Mouse (Mus musculus) heart, embryonic 12.5 days (tissue): ENCODE results near the gene Cldn24. TPM values are rescaled to one million over a fixed set of nuclear protein-coding genes. Genes with fewer than 3 reads are reported as not detected.

Experiments
- ATAC-seq: fragments of 200-750 bp; cut with Nextera tagmentation; 2 replicates; pipeline ENCODE4 v1.8.0; 2017; ENCODE audit warnings: moderate TSS enrichment, moderate library complexity; ENCODE audit not compliant: insufficient number of reproducible peaks, low FRiP score
- H3K27ac ChIP-seq: fragments of 300-500 bp; sonication (generic); 2 replicates; pipeline ENCODE4 v1.5.1; 2016; ENCODE audit warnings: mild to moderate bottlenecking, moderate library complexity; ENCODE audit not compliant: poor library complexity, severe bottlenecking
- H3K27me3 ChIP-seq: fragments of 300-500 bp; sonication (generic); replicated peaks from 2 replicates; pipeline ENCODE4 v1.6.1; 2016; ENCODE audit warnings: mild to moderate bottlenecking, moderate library complexity
- H3K36me3 ChIP-seq: fragments of 300-500 bp; sonication (generic); 2 replicates; pipeline ENCODE4 v1.6.1; 2016; ENCODE audit warnings: mild to moderate bottlenecking, moderate library complexity
- H3K4me1 ChIP-seq: fragments of 300-500 bp; sonication (generic); replicated peaks from 2 replicates; pipeline ENCODE4 v1.6.1; 2016; ENCODE audit warnings: mild to moderate bottlenecking
- H3K4me2 ChIP-seq: fragments of 300-500 bp; sonication (generic); 2 replicates; pipeline ENCODE4 v1.6.1; 2016; ENCODE audit warnings: mild to moderate bottlenecking, moderate library complexity
- H3K4me3 ChIP-seq: fragments of 300-500 bp; sonication (generic); 2 replicates; pipeline ENCODE4 v1.5.1; 2016; ENCODE audit warnings: mild to moderate bottlenecking
- H3K9ac ChIP-seq: fragments of 300-500 bp; sonication (generic); 2 replicates; pipeline ENCODE4 v1.6.1; 2016; ENCODE audit warnings: mild to moderate bottlenecking, moderate library complexity
- H3K9me3 ChIP-seq: fragments of 300-500 bp; sonication (generic); replicated peaks from 2 replicates; pipeline ENCODE4 v1.6.1; 2016; ENCODE audit warnings: mild to moderate bottlenecking, moderate library complexity
- WGBS: fragments of 180-500 bp; shearing (Covaris S2); methylation state at CpG from one replicate; pipeline ENCODE4 v1.1.7; 2016; 5-methylcytosine and 5-hydroxymethylcytosine counted together
- polyA plus RNA-seq: library from polyadenylated mRNA; unstranded; fragments of >200 nt; fragmentation: Nextera tagmentation; extraction: Ambion mirVana; gene quantifications from 2 replicates; pipeline ENCODE4 v1.2.1, GENCODE M21; 2016

The Cldn24 gene
- polyA plus RNA-seq, 1 experiment from 2014 or later, result not detected

DNA sequence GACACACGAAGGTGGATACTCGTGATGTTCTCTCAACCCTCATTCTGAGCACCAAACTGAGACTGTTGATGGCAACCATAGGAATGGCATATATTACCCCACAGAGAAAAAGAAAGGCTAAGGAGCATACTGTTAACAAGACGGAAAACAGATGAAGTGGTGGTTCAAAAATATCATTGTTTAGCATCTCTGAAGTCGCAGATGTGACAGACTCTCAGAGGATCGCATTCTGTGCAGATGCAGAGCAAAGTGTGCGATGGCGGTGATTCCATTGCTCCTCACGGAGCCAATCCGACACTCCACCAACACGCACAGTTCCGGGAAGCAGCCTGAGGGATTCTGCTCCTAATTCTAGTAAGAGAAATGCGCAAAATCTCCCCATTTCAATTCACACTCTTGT is 37.3 kb downstream of the Cldn24 start:
- Histone ChIP-seq H3K36me3 (peaks cover 87% of the 10 kb centered on the region), H3K9me3 (no peaks in the 10 kb centered on the region), H3K9ac (no peak overlapping the region), H3K27ac (no peak overlapping the region), H3K4me1 (no peaks in the 10 kb centered on the region), H3K27me3 (no peaks in the 10 kb centered on the region), H3K4me3 (no peak overlapping the region), H3K4me2 (no peak overlapping the region)
- no peak for ATAC-seq
- 86% methylated on average over 12 of the region's 12 CpGs for WGBS

DNA sequence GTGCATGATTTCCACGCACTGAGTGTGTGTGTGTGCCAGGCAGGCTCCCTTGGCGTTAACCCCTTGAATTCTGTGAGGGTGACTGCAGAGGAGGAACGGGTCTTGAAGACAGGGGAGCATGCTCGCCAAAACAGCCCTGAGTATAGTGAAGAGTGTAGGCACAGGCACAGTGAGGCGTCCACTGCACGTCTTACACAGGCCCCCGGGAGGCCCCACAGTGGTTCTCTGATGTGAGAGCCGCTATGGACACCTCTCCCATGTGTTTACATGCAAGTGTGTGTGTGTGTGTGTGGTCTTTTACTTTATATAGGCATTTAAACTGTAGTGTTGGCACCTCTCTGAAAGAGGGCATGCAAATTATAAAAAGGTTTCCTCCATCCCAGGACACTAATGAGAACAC is 44.6 kb downstream of the Cldn24 start:
- Histone ChIP-seq H3K9me3 (no peaks in the 10 kb centered on the region), H3K27me3 (no peaks in the 10 kb centered on the region), H3K4me2 (no peak overlapping the region), H3K36me3 (peaks cover 85% of the 10 kb centered on the region), H3K4me1 (no peaks in the 10 kb centered on the region), H3K27ac (no peak overlapping the region), H3K4me3 (no peak overlapping the region), H3K9ac (no peak overlapping the region)
- ATAC-seq, result no peak
- WGBS, result 84% methylated on average over 8 of the region's 8 CpGs

DNA sequence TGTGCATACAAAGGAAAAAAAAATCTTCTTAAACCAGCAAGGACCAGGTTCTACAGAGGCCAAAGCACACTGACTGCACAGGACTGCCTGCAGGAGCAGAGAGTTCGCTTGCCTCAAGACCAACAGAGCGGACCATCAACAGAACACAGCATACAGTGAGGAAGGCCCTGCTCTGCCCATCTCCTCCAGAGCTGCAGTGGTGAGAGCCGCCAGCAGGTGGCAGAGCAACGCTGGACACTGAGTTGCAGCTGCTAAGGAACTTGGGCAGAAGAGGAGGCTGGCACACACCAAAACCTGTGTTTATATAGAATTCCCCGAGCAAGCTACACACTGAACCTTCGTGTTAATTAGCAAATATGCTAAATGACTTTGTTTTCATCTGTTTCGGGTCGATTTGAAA is 45.1 kb downstream of the Cldn24 start:
- 31% methylated on average over 8 of the region's 8 CpGs for WGBS
- Histone ChIP-seq H3K27ac (no peak overlapping the region), H3K4me2 (no peak overlapping the region), H3K4me1 (no peaks in the 10 kb centered on the region), H3K9me3 (no peaks in the 10 kb centered on the region), H3K4me3 (no peak overlapping the region), H3K9ac (no peak overlapping the region), H3K27me3 (no peaks in the 10 kb centered on the region), H3K36me3 (peaks cover 82% of the 10 kb centered on the region)
- ATAC-seq, result no peak

Other genes with a start within 250 kb of the Cldn24 start
- gene Ing2, start 146.6 kb upstream of the Cldn24 start, polyA plus RNA-seq, result 10.4 and 10.5 TPM in 2 replicates
- gene Cdkn2aip, start 108.2 kb upstream of the Cldn24 start, polyA plus RNA-seq, result 19.5 and 21.1 TPM in 2 replicates
- not detected in 2 replicates for gene Cldn22, start 2.3 kb downstream of the Cldn24 start, polyA plus RNA-seq
- gene Wwc2, start 168.8 kb downstream of the Cldn24 start, polyA plus RNA-seq, result 22.1 and 23.9 TPM in 2 replicates